Mouse (Mus musculus): Measurements from ENCODE around the gene Ripor3. TPM values are rescaled to one million over a fixed set of nuclear protein-coding genes. Genes with fewer than 3 reads are reported as not detected.
"Not testable (repeated sequence)": the region's sequence is repeated elsewhere in the genome, so short reads cannot be mapped to it uniquely, and the experiment has no call there.

The Ripor3 gene
- 1.3 and 1.5 TPM in 2 replicates for polyA plus RNA-seq (2016; fragmentation: Nextera tagmentation; extraction: Ambion mirVana)

- H3K9ac ChIP-seq: peak within 1 kb of the TSS; percentile 6; the same call in 1 of the 2 replicates
- no peaks in the 10 kb centered on the region; the same call in 1 of the 2 replicates for H3K27me3 ChIP-seq (replicated peaks)
- H3K4me1 ChIP-seq (replicated peaks): peaks cover 43% of the 10 kb centered on the region
- 34% methylated on average over 9 of the region's 9 CpGs for WGBS
- H3K27ac ChIP-seq (ENCODE audit: poor library complexity, severe bottlenecking): no peak within 1 kb of the TSS
- no peak within 1 kb of the TSS for H3K4me3 ChIP-seq
- peak; percentile 53; the same call in 1 of the 2 replicates for ATAC-seq (ENCODE audit: insufficient number of reproducible peaks, low FRiP score)
- H3K9me3 ChIP-seq (replicated peaks): no peaks in the 10 kb centered on the region
- H3K4me2 ChIP-seq: no peak within 1 kb of the TSS
- no peaks in the 10 kb centered on the region for H3K36me3 ChIP-seq
Measured at GRCm38 (mm10) chr2:168009936-168010668, at the start of gene Ripor3. Gene Ripor3 (minus strand): TSS chr2:168010618.

GRCm38 (mm10) chr2:168059200-168059790, 48.9 kb upstream of the Ripor3 start:
- Histone ChIP-seq H3K9me3 (replicated peaks) (peaks cover 10% of the 10 kb centered on the region; the same call in 1 of the 2 replicates), H3K27ac (ENCODE audit: poor library complexity, severe bottlenecking) (no peak overlapping the region), H3K4me2 (no peak overlapping the region), H3K4me3 (no peak overlapping the region), H3K4me1 (replicated peaks) (peaks cover 26% of the 10 kb centered on the region), H3K36me3 (no peaks in the 10 kb centered on the region), H3K9ac (no peak overlapping the region), H3K27me3 (replicated peaks) (no peaks in the 10 kb centered on the region)
- no peak for ATAC-seq (ENCODE audit: insufficient number of reproducible peaks, low FRiP score)
- 79% methylated on average over 6 of the region's 6 CpGs for whole genome bisulfite sequencing

GRCm38 (mm10) chr2:168058488-168059199, 48.2 kb upstream of the Ripor3 start:
- H3K4me1 ChIP-seq (replicated peaks): peaks cover 26% of the 10 kb centered on the region
- no peak overlapping the region for H3K4me3 ChIP-seq
- no peaks in the 10 kb centered on the region for H3K27me3 ChIP-seq (replicated peaks)
- H3K9ac ChIP-seq: no peak overlapping the region
- no peak for ATAC-seq (ENCODE audit: insufficient number of reproducible peaks, low FRiP score)
- peaks cover 10% of the 10 kb centered on the region; the same call in 1 of the 2 replicates for H3K9me3 ChIP-seq (replicated peaks)
- peak overlapping the region; percentile 22; the same call in 1 of the 2 replicates for H3K27ac ChIP-seq (ENCODE audit: poor library complexity, severe bottlenecking)
- 24% methylated on average over 13 of the region's 13 CpGs for WGBS
- no peak overlapping the region for H3K4me2 ChIP-seq
- no peaks in the 10 kb centered on the region for H3K36me3 ChIP-seq

- 66% methylated on average over 2 of the region's 2 CpGs for WGBS
- not testable (repeated sequence) for H3K27me3 ChIP-seq (replicated peaks); H3K4me3 ChIP-seq; H3K27ac ChIP-seq (ENCODE audit: poor library complexity, severe bottlenecking); H3K36me3 ChIP-seq; H3K4me2 ChIP-seq; H3K9ac ChIP-seq; H3K9me3 ChIP-seq (replicated peaks); ATAC-seq (ENCODE audit: insufficient number of reproducible peaks, low FRiP score)
- peaks cover 26% of the 10 kb centered on the region for H3K4me1 ChIP-seq (replicated peaks)
Measured at GRCm38 (mm10) chr2:168057876-168058275, 47.5 kb upstream of the Ripor3 start.

GRCm38 (mm10) chr2:168056666-168056933, 46.2 kb upstream of the Ripor3 start:
- ATAC-seq (ENCODE audit: insufficient number of reproducible peaks, low FRiP score): 0 out of 2 replicates have a peak, but pooled peaks have one; percentile 9
- H3K9ac ChIP-seq: no peak overlapping the region
- peak overlapping the region; percentile 51 for H3K4me2 ChIP-seq
- WGBS: 28% methylated on average over 8 of the region's 8 CpGs
- H3K27me3 ChIP-seq (replicated peaks): no peaks in the 10 kb centered on the region
- peaks cover 26% of the 10 kb centered on the region for H3K4me1 ChIP-seq (replicated peaks)
- peak overlapping the region; percentile 66; the same call in 1 of the 2 replicates for H3K27ac ChIP-seq (ENCODE audit: poor library complexity, severe bottlenecking)
- H3K4me3 ChIP-seq: no peak overlapping the region
- no peaks in the 10 kb centered on the region for H3K36me3 ChIP-seq
- H3K9me3 ChIP-seq (replicated peaks): peaks cover 10% of the 10 kb centered on the region; the same call in 1 of the 2 replicates

GRCm38 (mm10) chr2:168055910-168056665, 45.7 kb upstream of the Ripor3 start:
- peaks cover 26% of the 10 kb centered on the region for H3K4me1 ChIP-seq (replicated peaks)
- H3K36me3 ChIP-seq: no peaks in the 10 kb centered on the region
- peak overlapping the region; percentile 66 for H3K27ac ChIP-seq (ENCODE audit: poor library complexity, severe bottlenecking)
- 18% methylated on average over 14 of the region's 14 CpGs for WGBS
- H3K4me2 ChIP-seq: peak overlapping the region; percentile 51
- ATAC-seq (ENCODE audit: insufficient number of reproducible peaks, low FRiP score): 0 out of 2 replicates have a peak, but pooled peaks have one; percentile 60
- H3K9ac ChIP-seq: peak overlapping the region; percentile 2; the same call in 1 of the 2 replicates
- no peak overlapping the region for H3K4me3 ChIP-seq
- no peaks in the 10 kb centered on the region for H3K27me3 ChIP-seq (replicated peaks)
- H3K9me3 ChIP-seq (replicated peaks): peaks cover 10% of the 10 kb centered on the region; the same call in 1 of the 2 replicates

GRCm38 (mm10) chr2:168054142-168054541, 43.7 kb upstream of the Ripor3 start:
- 93% methylated on average over 11 of the region's 11 CpGs for WGBS
- no peak for ATAC-seq (ENCODE audit: insufficient number of reproducible peaks, low FRiP score)
- H3K4me3 ChIP-seq: no peak overlapping the region
- no peaks in the 10 kb centered on the region for H3K27me3 ChIP-seq (replicated peaks)
- no peak overlapping the region for H3K4me2 ChIP-seq
- no peaks in the 10 kb centered on the region for H3K9me3 ChIP-seq (replicated peaks)
- peaks cover 37% of the 10 kb centered on the region for H3K4me1 ChIP-seq (replicated peaks)
- H3K9ac ChIP-seq: no peak overlapping the region
- no peak overlapping the region for H3K27ac ChIP-seq (ENCODE audit: poor library complexity, severe bottlenecking)
- H3K36me3 ChIP-seq: no peaks in the 10 kb centered on the region

GRCm38 (mm10) chr2:168052689-168053088, 42.3 kb upstream of the Ripor3 start:
- WGBS: 14% methylated on average over 2 of the region's 2 CpGs
- Histone ChIP-seq H3K4me1 (replicated peaks) (peaks cover 32% of the 10 kb centered on the region), H3K4me3 (no peak overlapping the region), H3K36me3 (no peaks in the 10 kb centered on the region), H3K4me2 (no peak overlapping the region), H3K9ac (no peak overlapping the region), H3K9me3 (replicated peaks) (no peaks in the 10 kb centered on the region), H3K27ac (ENCODE audit: poor library complexity, severe bottlenecking) (no peak overlapping the region), H3K27me3 (replicated peaks) (no peaks in the 10 kb centered on the region)
- ATAC-seq (ENCODE audit: insufficient number of reproducible peaks, low FRiP score): no peak

GRCm38 (mm10) chr2:168052156-168052555, 41.7 kb upstream of the Ripor3 start:
- peaks cover 30% of the 10 kb centered on the region for H3K4me1 ChIP-seq (replicated peaks)

GRCm38 (mm10) chr2:168050000-168050942, 39.9 kb upstream of the Ripor3 start:
- ATAC-seq (ENCODE audit: insufficient number of reproducible peaks, low FRiP score): peak; percentile 68
- Histone ChIP-seq H3K9me3 (replicated peaks) (no peaks in the 10 kb centered on the region), H3K27ac (ENCODE audit: poor library complexity, severe bottlenecking) (peak overlapping the region; percentile 9; the same call in 1 of the 2 replicates), H3K9ac (peak overlapping the region; percentile 74), H3K27me3 (replicated peaks) (no peaks in the 10 kb centered on the region), H3K4me2 (peak overlapping the region; percentile 98), H3K4me1 (replicated peaks) (peaks cover 28% of the 10 kb centered on the region), H3K4me3 (peak overlapping the region; percentile 60), H3K36me3 (no peaks in the 10 kb centered on the region)
- under 1% methylated on average over 56 of the region's 56 CpGs for whole genome bisulfite sequencing

More at GRCm38 (mm10) chr2:168052156-168052555, 41.7 kb upstream of the Ripor3 start:
- H3K36me3 ChIP-seq: no peaks in the 10 kb centered on the region
- H3K4me2 ChIP-seq: no peak overlapping the region
- H3K9me3 ChIP-seq (replicated peaks): no peaks in the 10 kb centered on the region
- ATAC-seq (ENCODE audit: insufficient number of reproducible peaks, low FRiP score): no peak
- H3K4me3 ChIP-seq: no peak overlapping the region
- no peak overlapping the region for H3K27ac ChIP-seq (ENCODE audit: poor library complexity, severe bottlenecking)
- H3K9ac ChIP-seq: no peak overlapping the region
- WGBS: 94% methylated on average over 1 of the region's 1 CpGs
- no peaks in the 10 kb centered on the region for H3K27me3 ChIP-seq (replicated peaks)

Data from heart, embryonic 12.5 days (tissue).